Mouse (Mus musculus) heart, postnatal 25 days (tissue): Measurements from ENCODE around the gene Oscp1. TPM values are rescaled to one million over a fixed set of nuclear protein-coding genes. Genes with fewer than 3 reads are reported as not detected.

Experiments used
- DNase-seq: peaks from one replicate; pipeline ENCODE4 v3.0.0; 2022; ENCODE audit warnings: low spot score
- intact Hi-C: fragments of 180-260 bp; cut with DNase I; formaldehyde crosslinking; loops from one replicate; pipeline ENCODE4 v1.15.1; 2025
- total RNA-seq, 2 experiments: library from RNA; stranded (reverse); gene quantifications; 2 replicates each; pipeline ENCODE4 v1.2.3; 2021

Gene Oscp1
- total RNA-seq, 2 experiments from 2014 or later: 1.1 to 1.7 TPM

GRCm38 (mm10) chr4:126105131-126105783, 46.9 kb downstream of the Oscp1 start:
- intact Hi-C loops: no loop called here
- no peak for DNase-seq

DNA sequence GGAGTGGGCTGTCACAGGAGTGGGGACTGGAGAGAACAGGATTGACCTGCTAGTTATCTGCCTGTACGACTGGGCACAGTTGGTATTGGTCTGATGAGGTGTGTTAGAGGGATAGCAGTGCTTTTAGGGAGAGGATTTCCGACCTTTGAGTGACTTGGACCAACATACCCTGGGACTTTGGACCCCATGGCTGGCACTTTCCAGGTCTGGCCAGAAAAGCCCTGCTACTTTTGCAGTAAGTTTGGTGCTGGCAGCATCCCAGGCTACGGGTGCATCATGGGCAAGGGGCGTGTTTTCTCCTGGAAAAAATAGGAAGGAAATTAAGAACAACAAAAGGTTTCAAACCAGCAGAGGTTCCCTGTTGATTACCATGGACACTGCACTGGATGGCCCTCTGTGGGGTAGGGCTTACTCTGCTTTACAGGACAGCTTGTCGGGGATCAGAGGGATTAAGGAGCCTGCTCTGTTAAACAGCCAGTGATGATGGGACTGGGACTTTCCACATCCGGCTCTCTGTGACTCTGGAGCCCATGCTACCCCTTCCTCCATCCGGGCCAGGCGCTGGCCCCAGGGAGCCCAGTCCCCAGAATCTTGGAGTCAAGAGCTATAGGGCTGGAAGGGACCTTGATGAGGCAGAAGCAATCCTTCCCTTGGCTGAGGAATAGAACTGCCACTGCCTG, 49.8 kb downstream of the Oscp1 start:
- DNase-seq: no peak
- intact Hi-C loops: no loop called here

DNA sequence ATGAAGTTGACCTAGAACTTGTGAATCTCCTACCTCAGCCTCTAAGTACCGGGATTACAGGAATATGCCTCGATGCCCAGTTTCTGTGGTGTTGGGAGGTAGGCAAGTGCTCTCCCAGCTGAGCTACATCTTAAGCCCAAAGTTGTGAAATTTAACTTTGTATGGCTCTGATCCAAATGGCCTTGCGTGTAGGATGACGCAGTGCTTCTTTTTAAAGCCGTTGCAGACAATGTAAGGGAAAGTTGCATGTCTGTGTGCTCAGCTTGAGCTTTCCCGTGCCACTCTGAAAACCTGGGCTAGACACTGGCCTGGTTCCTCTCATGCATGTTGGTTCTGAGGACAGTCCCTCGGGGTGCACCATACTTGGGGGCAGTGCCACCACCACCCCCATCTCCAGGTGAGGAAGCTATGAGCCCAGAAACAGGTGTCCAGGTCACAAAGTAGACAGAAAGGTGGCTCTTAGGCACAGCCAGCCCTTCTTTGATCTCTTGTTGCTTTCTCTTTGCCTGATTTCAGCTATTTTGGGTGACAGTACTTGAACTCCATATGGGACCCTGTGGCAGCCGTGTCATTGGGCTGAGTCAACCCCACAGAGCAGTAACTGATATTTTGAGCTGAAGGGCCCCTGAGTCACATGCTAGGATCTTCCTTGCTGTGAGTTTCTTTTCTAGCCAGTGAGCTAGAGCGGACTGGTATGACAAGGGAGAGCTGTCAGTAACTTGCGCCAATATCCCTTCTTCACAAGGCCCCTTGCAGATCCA, 51.4 kb downstream of the Oscp1 start:
- DNase-seq: no peak
- intact Hi-C loops: loop anchor here (5.0 kb wide), 1 partner anchor 38 kb away; the partner anchor contains the start of gene Eva1b

DNA sequence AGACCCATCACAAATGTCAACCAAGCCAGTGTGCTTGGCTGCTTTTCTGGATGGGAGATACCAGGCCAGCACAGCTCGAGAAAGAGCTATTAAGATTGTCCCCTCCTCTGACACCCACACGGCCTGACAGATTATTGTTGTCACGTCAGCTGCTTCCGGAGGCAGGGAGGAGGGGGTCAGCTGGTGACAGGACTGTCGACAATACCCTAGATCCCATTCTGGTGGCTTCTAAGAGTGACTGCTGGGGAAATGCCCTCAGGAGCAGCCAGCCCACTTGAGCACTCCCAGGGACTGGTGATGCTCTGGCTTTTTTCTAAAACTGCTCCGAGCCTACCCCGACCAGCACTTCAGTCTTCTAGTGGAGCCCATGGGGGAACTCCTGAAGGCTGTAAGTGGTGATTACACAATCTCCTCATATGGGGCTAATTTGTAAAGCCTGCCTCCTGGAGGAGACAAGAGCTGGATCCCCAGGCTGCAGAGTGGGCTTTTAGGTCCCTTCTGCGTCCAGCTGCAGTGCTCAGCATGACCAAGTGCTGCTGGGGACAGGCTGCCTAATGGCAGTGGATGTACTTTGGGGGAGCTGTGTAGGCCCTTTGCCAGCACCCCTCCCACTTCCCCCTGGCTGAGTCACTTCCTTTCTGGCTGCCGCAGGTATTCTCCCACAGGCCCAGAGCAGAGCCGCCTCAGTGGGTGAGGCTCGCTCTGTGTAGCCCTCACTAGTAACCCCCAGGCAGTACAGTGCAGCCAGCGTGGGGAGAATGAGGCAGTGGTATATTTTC, 52.2 kb downstream of the Oscp1 start:
- DNase-seq: peak; percentile 88
- intact Hi-C loops: loop anchor here (5.0 kb wide), 1 partner anchor 37 kb away; the partner anchor contains the start of gene Eva1b

DNA sequence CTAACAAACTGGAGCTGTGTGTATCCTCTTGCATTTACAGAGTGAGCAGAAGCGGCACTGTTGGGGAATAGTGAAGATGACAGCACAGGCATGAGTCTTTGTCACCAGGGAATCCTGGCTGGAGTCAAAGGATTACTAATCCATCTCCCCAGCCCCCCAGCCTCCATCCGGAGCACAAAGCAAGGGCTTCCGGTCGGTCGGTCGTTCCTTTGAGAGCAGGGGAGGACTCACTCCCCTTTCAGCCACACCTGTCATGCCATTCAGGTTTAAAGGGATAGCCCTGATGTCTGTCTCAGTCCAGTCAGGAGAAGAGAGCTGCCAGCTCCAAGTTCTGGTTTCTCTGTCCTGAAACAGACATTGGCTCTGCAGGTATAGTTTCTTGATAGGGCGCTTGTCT, 52.8 kb downstream of the Oscp1 start:
- no peak for DNase-seq
- intact Hi-C loops: loop anchor here (5.0 kb wide), 1 partner anchor 36 kb away; the partner anchor contains the start of gene Eva1b

DNA sequence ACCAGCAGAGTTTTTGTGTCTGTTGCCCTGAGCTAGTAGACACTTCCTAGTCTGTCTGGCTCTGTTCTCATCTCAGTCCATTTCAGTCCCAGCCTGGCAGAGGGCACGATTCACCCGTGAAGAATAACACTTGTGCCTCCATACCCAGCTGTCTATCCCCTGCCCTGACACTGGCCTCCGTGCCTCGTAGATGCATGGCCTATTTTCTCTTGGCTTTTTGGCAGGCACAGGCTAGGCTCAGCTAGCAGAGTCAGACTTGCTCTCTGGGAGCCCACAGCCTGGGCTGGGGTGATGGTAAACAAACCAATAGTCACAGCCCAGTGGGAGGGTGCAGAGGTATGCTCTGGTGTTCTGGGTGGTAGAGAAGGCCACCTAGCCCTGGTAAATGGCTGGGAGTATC, 54.9 kb downstream of the Oscp1 start:
- intact Hi-C loops: loop anchor here (5.0 kb wide), 1 partner anchor 34 kb away; the partner anchor contains the start of gene Eva1b
- DNase-seq: no peak

GRCm38 (mm10) chr4:126113943-126114342, 55.6 kb downstream of the Oscp1 start:
- intact Hi-C loops: loop anchor here (1.0 to 5.0 kb wide), 2 partner anchors 28 to 33 kb away; partner anchors contain the start of gene Eva1b
- peak; percentile 37 for DNase-seq

GRCm38 (mm10) chr4:126115411-126115810, 57.0 kb downstream of the Oscp1 start:
- intact Hi-C loops: no loop called here
- no peak for DNase-seq

DNA sequence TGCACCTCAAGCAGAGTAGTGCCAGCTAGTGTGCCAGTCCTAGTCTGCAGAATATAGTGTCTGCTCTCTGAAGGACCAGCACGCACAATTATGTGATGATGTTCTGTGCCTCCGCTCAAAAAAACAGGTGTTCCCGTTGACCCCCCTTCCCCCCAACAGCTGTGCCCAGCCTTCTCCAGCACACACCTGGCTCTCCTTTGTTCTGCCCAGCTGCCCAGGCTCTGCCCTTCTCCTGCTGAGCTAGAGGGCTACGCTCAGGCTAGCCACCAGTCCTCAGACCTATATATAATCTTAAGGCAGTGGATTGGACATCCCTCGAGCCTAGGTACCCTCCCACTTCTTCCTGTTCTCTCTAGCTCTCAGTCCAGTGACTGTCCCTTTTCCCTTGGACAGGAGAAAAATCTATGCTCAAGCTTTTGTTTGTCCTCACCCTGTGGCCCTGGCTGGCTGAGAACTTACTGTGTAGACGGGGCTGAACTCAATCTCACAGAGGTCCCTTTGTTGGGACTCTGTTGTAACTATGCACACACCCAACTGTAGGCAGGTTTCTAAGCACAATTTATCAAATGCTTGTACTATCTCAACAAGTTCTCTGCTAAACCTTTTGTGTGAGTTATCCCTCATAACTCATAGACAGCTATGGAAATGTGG, 57.6 kb downstream of the Oscp1 start:
- intact Hi-C loops: no loop called here

GRCm38 (mm10) chr4:126117116-126117515, 58.8 kb downstream of the Oscp1 start:
- intact Hi-C loops: no loop called here
- no peak for DNase-seq

More for the DNA sequence above, 57.6 kb downstream of the Oscp1 start:
- no peak for DNase-seq

GRCm38 (mm10) chr4:126118651-126119050, 60.3 kb downstream of the Oscp1 start:
- DNase-seq: no peak
- intact Hi-C loops: no loop called here

GRCm38 (mm10) chr4:126119051-126119450, 60.7 kb downstream of the Oscp1 start:
- intact Hi-C loops: no loop called here
- no peak for DNase-seq

DNA sequence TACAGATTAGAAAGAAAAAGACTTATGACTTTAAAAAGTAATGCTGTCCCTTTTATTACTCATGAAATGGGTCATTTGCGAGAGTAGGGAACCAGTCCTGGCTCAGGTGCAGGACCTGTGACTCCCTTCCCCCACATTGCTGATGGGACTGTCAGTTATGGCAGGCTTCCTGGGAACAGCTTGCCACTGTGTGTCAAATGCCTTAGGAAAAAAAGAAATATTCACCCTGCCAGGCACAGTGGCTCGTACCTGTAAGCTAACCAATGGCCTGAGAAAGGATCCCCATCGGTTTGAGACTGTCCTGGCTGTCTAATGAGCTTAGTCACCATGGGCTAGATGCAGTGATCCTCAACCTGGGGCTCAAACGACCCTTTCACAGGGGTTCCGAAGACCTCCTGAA, 61.7 kb downstream of the Oscp1 start:
- no peak for DNase-seq
- intact Hi-C loops: no loop called here

DNA sequence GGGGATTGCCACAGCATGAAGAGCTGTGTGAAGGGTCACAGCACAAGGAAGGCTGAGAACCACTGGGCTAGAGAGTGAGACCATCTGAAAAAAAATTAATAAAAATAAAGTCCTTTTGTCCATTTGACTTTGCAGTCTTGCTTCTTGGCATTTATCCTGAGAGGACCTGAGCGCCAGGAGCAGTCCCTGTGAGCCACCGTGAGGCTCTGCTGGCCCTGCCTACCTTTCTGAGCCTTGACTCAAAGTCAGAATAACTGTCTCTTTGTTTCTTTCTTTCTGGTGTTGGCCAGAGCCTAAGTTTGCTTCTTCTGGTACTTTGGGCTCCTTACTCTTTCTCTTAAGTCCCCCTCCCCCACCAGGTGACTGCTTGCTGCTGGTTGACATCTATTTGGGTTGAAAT, 62.1 kb downstream of the Oscp1 start:
- no peak for DNase-seq
- intact Hi-C loops: no loop called here

GRCm38 (mm10) chr4:126123309-126124040, 65.1 kb downstream of the Oscp1 start:
- DNase-seq: no peak
- intact Hi-C loops: no loop called here

DNA sequence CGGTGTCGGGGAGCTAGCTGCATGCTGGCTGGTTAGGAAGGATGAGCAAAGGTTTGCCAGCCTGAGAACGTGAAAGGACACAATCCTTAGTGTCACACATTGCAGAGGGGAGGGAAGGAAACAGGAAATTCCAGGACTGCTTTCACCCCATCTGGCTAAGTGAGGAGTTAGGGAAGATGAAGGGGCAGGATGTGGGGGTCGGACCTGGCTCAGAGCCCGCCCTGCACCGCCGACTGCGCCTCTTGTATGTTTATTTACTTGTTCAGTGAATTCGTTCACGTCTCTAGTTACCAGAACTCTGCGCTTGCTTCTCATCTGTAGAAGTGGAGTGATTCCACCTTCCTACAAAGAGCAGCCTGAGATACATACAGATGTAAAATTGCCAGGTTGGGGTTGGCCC, 72.1 kb downstream of the Oscp1 start:
- no peak for DNase-seq
- intact Hi-C loops: no loop called here

- intact Hi-C loops: no loop called here
Measured at GRCm38 (mm10) chr4:126131290-126132121, 73.1 kb downstream of the Oscp1 start.

More at GRCm38 (mm10) chr4:126131290-126132121, 73.1 kb downstream of the Oscp1 start:
- no peak for DNase-seq
